Mouse (Mus musculus): ENCODE results near the gene Arhgap42. TPM values are rescaled to one million over a fixed set of nuclear protein-coding genes. Genes with fewer than 3 reads are reported as not detected.

Gene Arhgap42
- total RNA-seq, 1 experiment: 4.3 TPM

GRCm38 (mm10) chr9:9015108-9015507, 223.8 kb downstream of the Arhgap42 start:
- Histone ChIP-seq H3K4me3 (ENCODE audit: insufficient read depth in 1 of 2, low read depth in 1 of 2, low read length in 2 of 2, poor library complexity in 1 of 2, severe bottlenecking in 1 of 2) (no peak overlapping the region), H3K4me1 (ENCODE audit: control insufficient read depth in 2 of 2, insufficient read depth in 2 of 2, low read length in 2 of 2, poor library complexity in 1 of 2) (no peaks in the 10 kb centered on the region), H3K36me3 (ENCODE audit: control insufficient read depth, insufficient read depth, low read length, poor library complexity, severe bottlenecking) (no peaks in the 10 kb centered on the region), H3K9ac (ENCODE audit: insufficient read depth, low read depth, low read length, poor library complexity, severe bottlenecking) (no peak overlapping the region), H3K9me3 (ENCODE audit: control insufficient read depth, insufficient read depth, low read depth, low read length) (no peaks in the 10 kb centered on the region), H3K27ac (ENCODE audit: insufficient read depth, low read depth, low read length, poor library complexity, severe bottlenecking) (no peak overlapping the region)
- DNase-seq (ENCODE audit: low read depth, low spot score): no peak
- in situ Hi-C loops (cut with MboI; ENCODE audit: low sequenced_read_pairs in 2 of 2, unreplicated experiment in 2 of 2): no loop called here
- TF ChIP-seq MAFK (IDR thresholded peaks at IDR 0.05; ENCODE audit: insufficient read depth, low read depth, low read length) (no peak), ZNF384 (IDR thresholded peaks at IDR 0.05; ENCODE audit: low read depth, low read length) (no peak), ZC3H11A (IDR thresholded peaks at IDR 0.05; ENCODE audit: borderline replicate concordance, low read depth, low read length) (no peak), CHD2 (IDR thresholded peaks at IDR 0.05; ENCODE audit: low read depth, low read length) (no peak), HCFC1 (IDR thresholded peaks at IDR 0.05; ENCODE audit: borderline replicate concordance, insufficient read depth, low read length) (no peak)

- no peak overlapping the region for H3K27ac ChIP-seq (ENCODE audit: insufficient read depth, low read depth, low read length, poor library complexity, severe bottlenecking)
- in situ Hi-C loops (cut with MboI; ENCODE audit: low sequenced_read_pairs in 2 of 2, unreplicated experiment in 2 of 2): no loop called here
- DNase-seq (ENCODE audit: low read depth, low spot score): no peak
- H3K4me1 ChIP-seq (ENCODE audit: control insufficient read depth in 2 of 2, insufficient read depth in 2 of 2, low read length in 2 of 2, poor library complexity in 1 of 2): no peaks in the 10 kb centered on the region
- H3K9me3 ChIP-seq (ENCODE audit: control insufficient read depth, insufficient read depth, low read depth, low read length): no peaks in the 10 kb centered on the region
- H3K4me3 ChIP-seq (ENCODE audit: insufficient read depth in 1 of 2, low read depth in 1 of 2, low read length in 2 of 2, poor library complexity in 1 of 2, severe bottlenecking in 1 of 2): no peak overlapping the region
- no peaks in the 10 kb centered on the region for H3K36me3 ChIP-seq (ENCODE audit: control insufficient read depth, insufficient read depth, low read length, poor library complexity, severe bottlenecking)
- TF ChIP-seq HCFC1 (IDR thresholded peaks at IDR 0.05; ENCODE audit: borderline replicate concordance, insufficient read depth, low read length) (no peak), MAFK (IDR thresholded peaks at IDR 0.05; ENCODE audit: insufficient read depth, low read depth, low read length) (no peak), ZC3H11A (IDR thresholded peaks at IDR 0.05; ENCODE audit: borderline replicate concordance, low read depth, low read length) (no peak), ZNF384 (IDR thresholded peaks at IDR 0.05; ENCODE audit: low read depth, low read length) (no peak), CHD2 (IDR thresholded peaks at IDR 0.05; ENCODE audit: low read depth, low read length) (no peak)
- no peak overlapping the region for H3K9ac ChIP-seq (ENCODE audit: insufficient read depth, low read depth, low read length, poor library complexity, severe bottlenecking)
Measured at GRCm38 (mm10) chr9:9001170-9001569, 237.7 kb downstream of the Arhgap42 start.

- Histone ChIP-seq H3K9ac (ENCODE audit: insufficient read depth, low read depth, low read length, poor library complexity, severe bottlenecking) (no peak overlapping the region), H3K4me1 (ENCODE audit: control insufficient read depth in 2 of 2, insufficient read depth in 2 of 2, low read length in 2 of 2, poor library complexity in 1 of 2) (no peaks in the 10 kb centered on the region), H3K9me3 (ENCODE audit: control insufficient read depth, insufficient read depth, low read depth, low read length) (no peaks in the 10 kb centered on the region), H3K36me3 (ENCODE audit: control insufficient read depth, insufficient read depth, low read length, poor library complexity, severe bottlenecking) (no peaks in the 10 kb centered on the region), H3K4me3 (ENCODE audit: insufficient read depth in 1 of 2, low read depth in 1 of 2, low read length in 2 of 2, poor library complexity in 1 of 2, severe bottlenecking in 1 of 2) (no peak overlapping the region), H3K27ac (ENCODE audit: insufficient read depth, low read depth, low read length, poor library complexity, severe bottlenecking) (no peak overlapping the region)
- in situ Hi-C loops (cut with MboI; ENCODE audit: low sequenced_read_pairs in 2 of 2, unreplicated experiment in 2 of 2): no loop called here
- no peak for TF ChIP-seq MAFK (IDR thresholded peaks at IDR 0.05; ENCODE audit: insufficient read depth, low read depth, low read length)
- no peak for TF ChIP-seq ZC3H11A (IDR thresholded peaks at IDR 0.05; ENCODE audit: borderline replicate concordance, low read depth, low read length)
- TF ChIP-seq ZNF384 (IDR thresholded peaks at IDR 0.05; ENCODE audit: low read depth, low read length): no peak
- no peak for TF ChIP-seq HCFC1 (IDR thresholded peaks at IDR 0.05; ENCODE audit: borderline replicate concordance, insufficient read depth, low read length)
- TF ChIP-seq CHD2 (IDR thresholded peaks at IDR 0.05; ENCODE audit: low read depth, low read length): no peak
- DNase-seq (ENCODE audit: low read depth, low spot score): no peak
Measured at GRCm38 (mm10) chr9:8996494-8996893, 242.4 kb downstream of the Arhgap42 start.

DNA sequence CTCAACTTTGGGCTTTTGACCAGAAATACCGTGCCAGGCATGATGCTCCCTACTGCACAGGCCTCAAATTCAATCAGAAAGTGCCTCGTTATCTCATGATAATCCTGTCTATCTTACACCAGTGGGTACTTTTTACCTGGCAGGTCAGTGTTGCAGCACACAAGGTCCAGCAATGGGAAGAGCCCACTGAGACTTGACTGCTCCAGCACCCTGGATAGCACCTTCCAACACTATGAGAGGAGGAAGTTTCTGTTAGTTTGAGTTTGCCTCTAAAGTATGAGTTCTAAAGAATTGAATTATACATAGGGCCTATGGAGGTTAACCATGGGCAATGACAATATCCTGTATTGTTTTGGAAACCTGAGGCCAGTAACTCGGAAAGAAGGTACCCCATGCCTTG, 256.6 kb downstream of the Arhgap42 start:
- no peak overlapping the region for H3K9ac ChIP-seq (ENCODE audit: insufficient read depth, low read depth, low read length, poor library complexity, severe bottlenecking)
- no peaks in the 10 kb centered on the region for H3K4me1 ChIP-seq (ENCODE audit: control insufficient read depth in 2 of 2, insufficient read depth in 2 of 2, low read length in 2 of 2, poor library complexity in 1 of 2)
- no peak overlapping the region for H3K27ac ChIP-seq (ENCODE audit: insufficient read depth, low read depth, low read length, poor library complexity, severe bottlenecking)
- in situ Hi-C loops (cut with MboI; ENCODE audit: low sequenced_read_pairs in 2 of 2, unreplicated experiment in 2 of 2): no loop called here
- no peaks in the 10 kb centered on the region for H3K9me3 ChIP-seq (ENCODE audit: control insufficient read depth, insufficient read depth, low read depth, low read length)
- H3K4me3 ChIP-seq (ENCODE audit: insufficient read depth in 1 of 2, low read depth in 1 of 2, low read length in 2 of 2, poor library complexity in 1 of 2, severe bottlenecking in 1 of 2): no peak overlapping the region
- no peak for TF ChIP-seq ZC3H11A (IDR thresholded peaks at IDR 0.05; ENCODE audit: borderline replicate concordance, low read depth, low read length)
- no peak for TF ChIP-seq ZNF384 (IDR thresholded peaks at IDR 0.05; ENCODE audit: low read depth, low read length)
- TF ChIP-seq CHD2 (IDR thresholded peaks at IDR 0.05; ENCODE audit: low read depth, low read length): no peak
- no peak for TF ChIP-seq MAFK (IDR thresholded peaks at IDR 0.05; ENCODE audit: insufficient read depth, low read depth, low read length)
- no peak for TF ChIP-seq HCFC1 (IDR thresholded peaks at IDR 0.05; ENCODE audit: borderline replicate concordance, insufficient read depth, low read length)
- DNase-seq (ENCODE audit: low read depth, low spot score): no peak
- no peaks in the 10 kb centered on the region for H3K36me3 ChIP-seq (ENCODE audit: control insufficient read depth, insufficient read depth, low read length, poor library complexity, severe bottlenecking)

DNA sequence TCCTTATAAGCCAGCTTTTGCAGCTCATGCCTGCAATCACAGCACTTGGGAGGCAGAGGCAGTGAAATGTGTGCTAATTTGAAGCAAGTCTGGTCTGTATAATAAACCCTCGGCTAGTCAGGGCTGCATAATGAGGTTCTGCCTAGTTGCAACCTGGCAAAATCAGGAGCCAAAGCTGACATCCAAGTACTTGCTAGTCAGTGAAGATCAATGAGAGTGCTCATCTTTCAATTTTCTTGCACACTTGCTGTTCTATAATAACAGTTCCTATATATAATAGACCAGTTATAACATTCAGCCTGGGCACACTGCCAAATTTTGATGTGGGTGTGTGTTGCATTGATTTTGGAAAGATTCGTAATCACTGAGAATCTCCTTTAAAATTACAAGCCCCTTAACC, 261.1 kb downstream of the Arhgap42 start:
- Histone ChIP-seq H3K9ac (ENCODE audit: insufficient read depth, low read depth, low read length, poor library complexity, severe bottlenecking) (no peak overlapping the region), H3K36me3 (ENCODE audit: control insufficient read depth, insufficient read depth, low read length, poor library complexity, severe bottlenecking) (no peaks in the 10 kb centered on the region), H3K4me1 (ENCODE audit: control insufficient read depth in 2 of 2, insufficient read depth in 2 of 2, low read length in 2 of 2, poor library complexity in 1 of 2) (no peaks in the 10 kb centered on the region), H3K4me3 (ENCODE audit: insufficient read depth in 1 of 2, low read depth in 1 of 2, low read length in 2 of 2, poor library complexity in 1 of 2, severe bottlenecking in 1 of 2) (no peak overlapping the region), H3K9me3 (ENCODE audit: control insufficient read depth, insufficient read depth, low read depth, low read length) (no peaks in the 10 kb centered on the region), H3K27ac (ENCODE audit: insufficient read depth, low read depth, low read length, poor library complexity, severe bottlenecking) (no peak overlapping the region)
- TF ChIP-seq MAFK (IDR thresholded peaks at IDR 0.05; ENCODE audit: insufficient read depth, low read depth, low read length) (no peak), CHD2 (IDR thresholded peaks at IDR 0.05; ENCODE audit: low read depth, low read length) (no peak), ZC3H11A (IDR thresholded peaks at IDR 0.05; ENCODE audit: borderline replicate concordance, low read depth, low read length) (no peak), HCFC1 (IDR thresholded peaks at IDR 0.05; ENCODE audit: borderline replicate concordance, insufficient read depth, low read length) (no peak), ZNF384 (IDR thresholded peaks at IDR 0.05; ENCODE audit: low read depth, low read length) (no peak)
- no peak for DNase-seq (ENCODE audit: low read depth, low spot score)
- in situ Hi-C loops (cut with MboI; ENCODE audit: low sequenced_read_pairs in 2 of 2, unreplicated experiment in 2 of 2): no loop called here
